Mouse (Mus musculus) stomach, postnatal 0 days (tissue): ENCODE measurements around the gene Celf2.

Experiments
- CTCF ChIP-seq: IDR thresholded peaks from 2 replicates; pipeline ENCODE4 v1.5.1; 2016; ENCODE audit warnings: antibody characterized with exemption, low read depth, mild to moderate bottlenecking, moderate library complexity
- EP300 ChIP-seq: optimal IDR thresholded peaks from 2 replicates; pipeline ENCODE3; 2016; ENCODE audit warnings: antibody characterized with exemption

GRCm38 (mm10) chr2:7259616-7260015 is 249.7 kb downstream of the Celf2 start:
- no peak for TF ChIP-seq CTCF
- no peak for TF ChIP-seq EP300
